Mouse (Mus musculus) intestine, embryonic 16.5 days (tissue): ENCODE measurements around the gene Ciart. TPM values are rescaled to one million over a fixed set of nuclear protein-coding genes. Genes with fewer than 3 reads are reported as not detected.
"Not testable (repeated sequence)": the region's sequence is repeated elsewhere in the genome, so short reads cannot be mapped to it uniquely, and the experiment has no call there.

Experiments used
- ATAC-seq: fragments of 200-750 bp; cut with Nextera tagmentation; 2 replicates; pipeline ENCODE4 v1.8.0; 2017; ENCODE audit warnings: moderate TSS enrichment, moderate library complexity
- H3K27ac ChIP-seq: fragments of 300-500 bp; sonication (generic); 2 replicates; pipeline ENCODE4 v1.5.1; 2014; ENCODE audit warnings: mild to moderate bottlenecking, low read length
- H3K27me3 ChIP-seq: fragments of 300-500 bp; sonication (generic); replicated peaks from 2 replicates; pipeline ENCODE4 v1.6.1; 2014; ENCODE audit warnings: low read length, control low read depth, mixed read lengths; ENCODE audit not compliant: control insufficient read depth, insufficient read depth
- H3K36me3 ChIP-seq: fragments of 300-500 bp; sonication (generic); 2 replicates; pipeline ENCODE4 v1.6.1; 2014; ENCODE audit warnings: low read length, control low read depth; ENCODE audit not compliant: control insufficient read depth, insufficient read depth
- H3K4me1 ChIP-seq: fragments of 300-500 bp; sonication (generic); 2 replicates; pipeline ENCODE4 v1.6.1; 2014; ENCODE audit warnings: low read length, control low read depth, mixed read lengths; ENCODE audit not compliant: control insufficient read depth, insufficient read depth
- H3K4me2 ChIP-seq: fragments of 300-500 bp; sonication (generic); 2 replicates; pipeline ENCODE4 v1.6.1; 2014; ENCODE audit warnings: low read depth, low read length, control low read depth
- H3K4me3 ChIP-seq: fragments of 300-500 bp; sonication (generic); 2 replicates; pipeline ENCODE4 v1.5.1; 2014; ENCODE audit warnings: mild to moderate bottlenecking, low read length
- H3K9ac ChIP-seq: fragments of 300-500 bp; sonication (generic); 2 replicates; pipeline ENCODE4 v1.6.1; 2014; ENCODE audit warnings: low read depth, low read length
- H3K9me3 ChIP-seq: fragments of 300-500 bp; sonication (generic); 2 replicates; pipeline ENCODE4 v1.6.1; 2016; ENCODE audit warnings: low read length, control low read depth; ENCODE audit not compliant: control insufficient read depth
- WGBS: fragments of 180-500 bp; shearing (Covaris S2); extraction: QIAGEN DNeasy Blood & Tissue Kit; methylation state at CpG from one replicate; pipeline ENCODE4 v1.1.7; 2014; 5-methylcytosine and 5-hydroxymethylcytosine counted together
- polyA plus RNA-seq: library from polyadenylated mRNA; unstranded; fragments of >200 nt; fragmentation: Nextera tagmentation; extraction: Ambion mirVana; gene quantifications from 2 replicates; pipeline ENCODE4 v1.2.1, GENCODE M21; 2015

The Ciart gene
- polyA plus RNA-seq, 1 experiment from 2014 or later = 7.6 TPM

- WGBS = 80% methylated on average over 10 of the region's 10 CpGs
- Histone ChIP-seq H3K4me1 (no peaks in the 10 kb centered on the region), H3K27me3 (no peaks in the 10 kb centered on the region), H3K4me3 (no peak overlapping the region), H3K27ac (no peak overlapping the region), H3K9me3 (no peaks in the 10 kb centered on the region), H3K36me3 (peaks cover 3% of the 10 kb centered on the region; the same call in 1 of the 2 replicates), H3K4me2 (no peak overlapping the region), H3K9ac (no peak overlapping the region)
- no peak for ATAC-seq
These were observed 20.8 kb downstream of the Ciart start for GRCm38 (mm10) chr3:95861216-95861615.

- no peaks in the 10 kb centered on the region for H3K9me3 ChIP-seq
- H3K27ac ChIP-seq = no peak overlapping the region
- no peak for ATAC-seq
- no peak overlapping the region for H3K4me2 ChIP-seq
- peaks cover 3% of the 10 kb centered on the region; the same call in 1 of the 2 replicates for H3K36me3 ChIP-seq
- no peaks in the 10 kb centered on the region for H3K27me3 ChIP-seq
- WGBS = 82% methylated on average over 3 of the region's 3 CpGs
- H3K4me3 ChIP-seq = no peak overlapping the region
- H3K9ac ChIP-seq = no peak overlapping the region
- no peaks in the 10 kb centered on the region for H3K4me1 ChIP-seq
These were observed 21.7 kb downstream of the Ciart start for GRCm38 (mm10) chr3:95860323-95860722.

GRCm38 (mm10) chr3:95858278-95858677 is 23.8 kb downstream of the Ciart start:
- H3K9ac ChIP-seq, H3K27ac ChIP-seq, H3K4me1 ChIP-seq, H3K9me3 ChIP-seq, H3K4me3 ChIP-seq, ATAC-seq, H3K36me3 ChIP-seq, H3K27me3 ChIP-seq, H3K4me2 ChIP-seq: not testable (repeated sequence)
- 78% methylated on average over 3 of the region's 3 CpGs for whole genome bisulfite sequencing

GRCm38 (mm10) chr3:95857050-95857449 is 25.0 kb downstream of the Ciart start:
- ATAC-seq, H3K4me2 ChIP-seq, H3K4me1 ChIP-seq, H3K9ac ChIP-seq, H3K4me3 ChIP-seq, H3K36me3 ChIP-seq, H3K27ac ChIP-seq, H3K27me3 ChIP-seq, H3K9me3 ChIP-seq: not testable (repeated sequence)
- WGBS = 88% methylated on average over 1 of the region's 1 CpGs

GRCm38 (mm10) chr3:95856115-95856514 is 25.9 kb downstream of the Ciart start:
- Histone ChIP-seq H3K27ac (peak overlapping the region; percentile 76), H3K36me3 (peaks cover 5% of the 10 kb centered on the region), H3K9ac (peak overlapping the region; percentile 93), H3K27me3 (no peaks in the 10 kb centered on the region), H3K9me3 (no peaks in the 10 kb centered on the region), H3K4me3 (peak overlapping the region; percentile 86), H3K4me2 (peak overlapping the region; percentile 60), H3K4me1 (peaks cover 5% of the 10 kb centered on the region)
- 23% methylated on average over 7 of the region's 7 CpGs for WGBS
- 0 out of 2 replicates have a peak, but pooled peaks have one; percentile 12 for ATAC-seq

- H3K4me3 ChIP-seq = peak within 1 kb of the TSS; percentile 86
- H3K9me3 ChIP-seq = no peaks in the 10 kb centered on the region
- no peaks in the 10 kb centered on the region for H3K27me3 ChIP-seq
- H3K36me3 ChIP-seq = peaks cover 5% of the 10 kb centered on the region
- peak within 1 kb of the TSS; percentile 60 for H3K4me2 ChIP-seq
- peaks cover 5% of the 10 kb centered on the region for H3K4me1 ChIP-seq
- H3K9ac ChIP-seq = peak within 1 kb of the TSS; percentile 93
- under 1% methylated on average over 56 of the region's 56 CpGs for WGBS
- peak; percentile 99 for ATAC-seq
- H3K27ac ChIP-seq = peak within 1 kb of the TSS; percentile 76
These were observed 26.5 kb downstream of the Ciart start, which contains the start of gene Prpf3 for GRCm38 (mm10) chr3:95855502-95856089. TSS of gene Prpf3 (minus strand) at chr3:95855885.

GRCm38 (mm10) chr3:95851317-95851716 is 30.7 kb downstream of the Ciart start:
- Histone ChIP-seq H3K4me2 (no peak overlapping the region), H3K9me3 (no peaks in the 10 kb centered on the region), H3K27me3 (no peaks in the 10 kb centered on the region), H3K4me3 (no peak overlapping the region), H3K27ac (no peak overlapping the region), H3K9ac (no peak overlapping the region), H3K4me1 (peaks cover 5% of the 10 kb centered on the region), H3K36me3 (peaks cover 13% of the 10 kb centered on the region)
- WGBS = 93% methylated on average over 8 of the region's 8 CpGs
- ATAC-seq = no peak

GRCm38 (mm10) chr3:95850611-95851010 is 31.4 kb downstream of the Ciart start:
- WGBS = 83% methylated on average over 4 of the region's 4 CpGs
- peaks cover 16% of the 10 kb centered on the region for H3K36me3 ChIP-seq
- no peak for ATAC-seq
- H3K9ac ChIP-seq = no peak overlapping the region
- H3K9me3 ChIP-seq = no peaks in the 10 kb centered on the region
- no peak overlapping the region for H3K4me3 ChIP-seq
- H3K4me1 ChIP-seq = peaks cover 5% of the 10 kb centered on the region
- no peak overlapping the region for H3K27ac ChIP-seq
- no peaks in the 10 kb centered on the region for H3K27me3 ChIP-seq
- no peak overlapping the region for H3K4me2 ChIP-seq

- H3K27me3 ChIP-seq = no peaks in the 10 kb centered on the region
- whole genome bisulfite sequencing = 84% methylated on average over 3 of the region's 3 CpGs
- no peak overlapping the region for H3K4me3 ChIP-seq
- H3K9ac ChIP-seq = no peak overlapping the region
- no peak for ATAC-seq
- H3K4me2 ChIP-seq = no peak overlapping the region
- H3K36me3 ChIP-seq = peaks cover 18% of the 10 kb centered on the region
- no peaks in the 10 kb centered on the region for H3K9me3 ChIP-seq
- H3K4me1 ChIP-seq = no peaks in the 10 kb centered on the region
- no peak overlapping the region for H3K27ac ChIP-seq
These were observed 39.4 kb downstream of the Ciart start for GRCm38 (mm10) chr3:95842503-95843214.
